In genomic region chr6:118196751-118197439, GRCm38 (mm10) we compare ENCODE assay signal across 7 mouse cellular contexts. TPM values are rescaled to one million over a fixed set of nuclear protein-coding genes. Genes with fewer than 3 reads are reported as not detected.
DNase-seq lines count a peak whose midpoint lies in the region; ATAC-seq and TF ChIP-seq lines count a peak whose summit lies in the region.

No protein-coding gene starts in this region.

- ATAC-seq in embryonic facial prominence, embryonic 11.5 days (replicated peaks; ENCODE audit: insufficient number of reproducible peaks, low FRiP score, low TSS enrichment, low read depth), result peak; percentile 83
- peak; percentile 46 for ATAC-seq in heart, embryonic 11.5 days (replicated peaks; ENCODE audit: insufficient number of reproducible peaks, low FRiP score, low TSS enrichment)

- H3K9ac ChIP-seq in ES-E14 (ENCODE audit: insufficient read depth, low read depth, low read length, poor library complexity, severe bottlenecking), result peak overlapping the region; percentile 63
- H3K9ac ChIP-seq in embryonic facial prominence, embryonic 11.5 days (replicated peaks; ENCODE audit: low read length), result peak overlapping the region; percentile 32
- 0 out of 2 replicates have a peak overlapping the region, but pooled peaks have one; percentile 46 for H3K9ac ChIP-seq in heart, embryonic 11.5 days (ENCODE audit: low read depth, low read length)

- no peak for DNase-seq in ES-E14 (ENCODE audit: low read depth, low spot score)
- DNase-seq in adrenal gland, adult 2 months, result peak; percentile 65
- DNase-seq in embryonic facial prominence, embryonic 11.5 days (ENCODE audit: low spot score), result peak; percentile 48
- peak; percentile 43 for DNase-seq in kidney, postnatal 14 days
- peak; percentile 54 for DNase-seq in lung, postnatal 25 days (ENCODE audit: low spot score)
- DNase-seq in right cerebral cortex, postnatal 25 days, result peak; percentile 50

- in situ Hi-C loops in ES-E14 (cut with MboI; ENCODE audit: low sequenced_read_pairs in 2 of 2, unreplicated experiment in 2 of 2), result loop anchor here in 1 of 2 experiments (25.0 kb wide), 1 partner anchor 165 kb away; no protein-coding TSS in a partner anchor

- peaks cover 40% of the 10 kb centered on the region for H3K27me3 ChIP-seq in embryonic facial prominence, embryonic 11.5 days (ENCODE audit: control insufficient read depth, insufficient read depth, low read length)
- peaks cover 85% of the 10 kb centered on the region for H3K27me3 ChIP-seq in heart, embryonic 11.5 days (ENCODE audit: control insufficient read depth, insufficient read depth, low read length)

- peak overlapping the region; percentile 79 to 85 for H3K4me3 ChIP-seq in ES-E14 (ENCODE audit: insufficient read depth in 1 of 2, low read depth in 1 of 2, low read length in 2 of 2, poor library complexity in 1 of 2, severe bottlenecking in 1 of 2)
- H3K4me3 ChIP-seq in embryonic facial prominence, embryonic 11.5 days (ENCODE audit: low read depth, low read length), result peak overlapping the region; percentile 61
- peak overlapping the region; percentile 58 for H3K4me3 ChIP-seq in heart, embryonic 11.5 days (ENCODE audit: low read depth, low read length)

- no peaks in the 10 kb centered on the region for H3K36me3 ChIP-seq in ES-E14 (ENCODE audit: control insufficient read depth, insufficient read depth, low read length, poor library complexity, severe bottlenecking)
- H3K36me3 ChIP-seq in embryonic facial prominence, embryonic 11.5 days (replicated peaks; ENCODE audit: control insufficient read depth, insufficient read depth, low read depth, low read length), result no peaks in the 10 kb centered on the region
- H3K36me3 ChIP-seq in heart, embryonic 11.5 days (ENCODE audit: control insufficient read depth, insufficient read depth, low read length), result no peaks in the 10 kb centered on the region

- WGBS in embryonic facial prominence, embryonic 11.5 days, result under 1% methylated on average over 84 of the region's 84 CpGs
- WGBS in heart, embryonic 11.5 days (ENCODE audit: insufficient replicate concordance), result under 1% methylated on average over 74 of the region's 84 CpGs

- peak overlapping the region; percentile 100 for H3K4me2 ChIP-seq in embryonic facial prominence, embryonic 11.5 days (ENCODE audit: low read depth, low read length)
- peak overlapping the region; percentile 100 for H3K4me2 ChIP-seq in heart, embryonic 11.5 days

- no peaks in the 10 kb centered on the region for H3K9me3 ChIP-seq in ES-E14 (ENCODE audit: control insufficient read depth, insufficient read depth, low read depth, low read length)
- no peaks in the 10 kb centered on the region for H3K9me3 ChIP-seq in embryonic facial prominence, embryonic 11.5 days (replicated peaks; ENCODE audit: control insufficient read depth, low read length)
- H3K9me3 ChIP-seq in heart, embryonic 11.5 days (replicated peaks; ENCODE audit: control insufficient read depth, low read length), result no peaks in the 10 kb centered on the region

- H3K27ac ChIP-seq in ES-E14 (ENCODE audit: insufficient read depth, low read depth, low read length, poor library complexity, severe bottlenecking), result no peak overlapping the region
- H3K27ac ChIP-seq in embryonic facial prominence, embryonic 11.5 days (replicated peaks; ENCODE audit: low read depth, low read length), result no peak overlapping the region
- H3K27ac ChIP-seq in heart, embryonic 11.5 days (ENCODE audit: low read depth, low read length), result no peak overlapping the region

- H3K4me1 ChIP-seq in ES-E14 (ENCODE audit: control insufficient read depth in 2 of 2, insufficient read depth in 2 of 2, low read length in 2 of 2, poor library complexity in 1 of 2), result peaks cover 0 to 3% of the 10 kb centered on the region in 2 experiments; a peak in 1 of 4 replicates
- peaks cover 4% of the 10 kb centered on the region; the same call in 1 of the 2 replicates for H3K4me1 ChIP-seq in embryonic facial prominence, embryonic 11.5 days (ENCODE audit: control insufficient read depth, insufficient read depth, low read length)
- H3K4me1 ChIP-seq in heart, embryonic 11.5 days (ENCODE audit: control insufficient read depth, insufficient read depth, low read length), result no peaks in the 10 kb centered on the region

TF ChIP-seq in ES-E14, 5 proteins besides CTCF, POLR2A, EP300 and RAD21:
- TF ChIP-seq MAFK (IDR thresholded peaks at IDR 0.05; ENCODE audit: insufficient read depth, low read depth, low read length) (no peak), CHD2 (IDR thresholded peaks at IDR 0.05; ENCODE audit: low read depth, low read length) (no peak), HCFC1 (IDR thresholded peaks at IDR 0.05; ENCODE audit: borderline replicate concordance, insufficient read depth, low read length) (no peak), ZC3H11A (IDR thresholded peaks at IDR 0.05; ENCODE audit: borderline replicate concordance, low read depth, low read length) (no peak), ZNF384 (IDR thresholded peaks at IDR 0.05; ENCODE audit: low read depth, low read length) (no peak)

RNA-seq across cellular contexts. Expression of gene Ret, which starts 0.6 kb away (rescaled TPM):
- 1.4 and 2.2 TPM in 2 replicates for total RNA-seq in ES-E14 (2012; rRNA removed)
- 1 to 10 TPM; 2.3 to 4.0 TPM for total RNA-seq in adrenal gland, adult 2 months (2021)
- 1.8 and 2.3 TPM in 2 replicates for polyA plus RNA-seq in adrenal gland, adult 2 months (2012; rRNA removed)
- 1.6 and 1.8 TPM in 2 replicates for polyA plus RNA-seq in embryonic facial prominence, embryonic 11.5 days (2014; fragmentation: Nextera tagmentation; extraction: Ambion mirVana)
- 0.04 and 0.20 TPM in 2 replicates for polyA plus RNA-seq in heart, embryonic 11.5 days (2014; fragmentation: Nextera tagmentation; extraction: Ambion mirVana)

RNA-seq across cellular contexts. Expression of gene Csgalnact2, which starts 58.0 kb away (rescaled TPM):
- 6.4 and 9.1 TPM in 2 replicates for total RNA-seq in ES-E14 (2012; rRNA removed)
- total RNA-seq in adrenal gland, adult 2 months (2021), result 10 to 100 TPM; 15.3 to 23.6 TPM
- polyA plus RNA-seq in adrenal gland, adult 2 months (2012; rRNA removed), result 0.86 and 0.95 TPM in 2 replicates
- polyA plus RNA-seq in embryonic facial prominence, embryonic 11.5 days (2014; fragmentation: Nextera tagmentation; extraction: Ambion mirVana), result 11.4 and 14.0 TPM in 2 replicates
- polyA plus RNA-seq in heart, embryonic 11.5 days (2014; fragmentation: Nextera tagmentation; extraction: Ambion mirVana), result 10.2 and 12.8 TPM in 2 replicates
